ENCODE assay signal across 18 mouse cellular contexts in the genomic region with DNA sequence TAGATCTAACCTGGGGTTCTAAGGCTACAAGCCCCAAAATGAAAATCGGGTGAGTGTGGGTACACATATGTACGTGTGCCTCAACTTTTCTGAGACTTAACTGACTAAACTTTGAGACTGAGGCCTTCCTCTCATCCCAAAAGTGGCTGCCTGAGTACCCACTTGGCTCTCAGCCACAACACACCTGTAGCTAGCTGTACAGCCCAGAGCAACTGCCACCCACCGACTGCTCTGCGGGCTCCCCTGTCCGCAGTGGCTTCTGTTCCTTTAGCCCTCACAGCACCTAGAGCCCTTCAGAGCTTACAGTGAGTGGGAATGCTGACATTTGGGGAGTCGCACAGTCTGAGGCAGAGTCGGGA.
DNase-seq lines count a peak whose midpoint lies in the region; ATAC-seq lines count a peak whose summit lies in the region.
"Had no signal": no experiment of that assay in that cellular context is flagged by ENCODE, and none has a peak within 500 bp of the region (broad histone marks: within the 10 kb centered on the region; RNA-seq: fewer than 3 reads in every experiment).

No protein-coding gene starts in this region.

- H3K27me3 ChIP-seq in forebrain, embryonic 11.5 days (ENCODE audit: control insufficient read depth, insufficient read depth, low read length): no peaks in the 10 kb centered on the region
- H3K27me3 ChIP-seq in hindbrain, embryonic 15.5 days: no peaks in the 10 kb centered on the region
- H3K27me3 ChIP-seq: embryonic facial prominence, embryonic 15.5 days; limb, embryonic 12.5 days; Patski had no signal

- ATAC-seq in cerebellum, adult (ENCODE audit: insufficient number of reproducible peaks, low FRiP score, low TSS enrichment): no peak
- ATAC-seq in forebrain, embryonic 11.5 days (replicated peaks; ENCODE audit: low FRiP score): no peak
- ATAC-seq in hindbrain, embryonic 15.5 days (ENCODE audit: low FRiP score, low read depth): no peak
- ATAC-seq: lung, postnatal 0 days; Patski had no signal

- no peak overlapping the region for H3K4me3 ChIP-seq in forebrain, embryonic 11.5 days (ENCODE audit: low read depth, low read length)
- no peak overlapping the region for H3K4me3 ChIP-seq in hindbrain, embryonic 15.5 days
- H3K4me3 ChIP-seq: embryonic facial prominence, embryonic 15.5 days; limb, embryonic 12.5 days had no signal

- H3K27ac ChIP-seq in forebrain, embryonic 11.5 days (ENCODE audit: low read depth, low read length): peak overlapping the region; percentile 7; the same call in 1 of the 2 replicates
- H3K27ac ChIP-seq in hindbrain, embryonic 15.5 days (replicated peaks): peak overlapping the region; percentile 81
- H3K27ac ChIP-seq: embryonic facial prominence, embryonic 15.5 days; limb, embryonic 12.5 days; liver, embryonic 14.5 days had no signal

- peak; percentile 74 for DNase-seq in cerebellum, adult 9-10 months
- peak; percentile 73 for DNase-seq in cerebellum, adult 9-11 months
- DNase-seq in forebrain, embryonic 11.5 days (ENCODE audit: low spot score): no peak
- DNase-seq in adrenal gland, postnatal 10 days: no peak
- no peak for DNase-seq in natural killer cell, adult 2 months (ENCODE audit: low spot score in 2 of 2)
- no peak for DNase-seq in urinary bladder, postnatal 36 days (ENCODE audit: low spot score in 2 of 2)
- DNase-seq: gastrocnemius, postnatal 25 days; heart, postnatal 36 days; kidney, adult 2 months; thymus, adult 2 months had no signal

- peaks cover 60% of the 10 kb centered on the region for H3K4me1 ChIP-seq in forebrain, embryonic 11.5 days (replicated peaks; ENCODE audit: control insufficient read depth, insufficient read depth, low read length)
- H3K4me1 ChIP-seq in hindbrain, embryonic 15.5 days (replicated peaks): peaks cover 93% of the 10 kb centered on the region

- H3K9me3 ChIP-seq in forebrain, embryonic 11.5 days (ENCODE audit: control insufficient read depth, low read length): no peaks in the 10 kb centered on the region
- H3K9me3 ChIP-seq in hindbrain, embryonic 15.5 days: no peaks in the 10 kb centered on the region
- H3K9me3 ChIP-seq: embryonic facial prominence, embryonic 15.5 days; limb, embryonic 12.5 days had no signal

- no peak overlapping the region for H3K4me2 ChIP-seq in forebrain, embryonic 11.5 days (ENCODE audit: low read depth, low read length, severe bottlenecking)
- no peak overlapping the region for H3K4me2 ChIP-seq in hindbrain, embryonic 15.5 days
- H3K4me2 ChIP-seq: embryonic facial prominence, embryonic 15.5 days; heart, embryonic 11.5 days; limb, embryonic 12.5 days had no signal

- 73% methylated on average over 7 of the region's 7 CpGs for WGBS in forebrain, embryonic 11.5 days
- WGBS in hindbrain, embryonic 15.5 days: 77% methylated on average over 7 of the region's 7 CpGs

- no peaks in the 10 kb centered on the region for H3K36me3 ChIP-seq in forebrain, embryonic 11.5 days (ENCODE audit: control insufficient read depth, insufficient read depth, low read length)
- H3K36me3 ChIP-seq in hindbrain, embryonic 15.5 days: no peaks in the 10 kb centered on the region
- H3K36me3 ChIP-seq: embryonic facial prominence, embryonic 15.5 days; limb, embryonic 12.5 days had no signal

- H3K9ac ChIP-seq in forebrain, embryonic 11.5 days (ENCODE audit: low read length): peak overlapping the region; percentile 21; the same call in 1 of the 2 replicates
- no peak overlapping the region for H3K9ac ChIP-seq in hindbrain, embryonic 15.5 days
- H3K9ac ChIP-seq: embryonic facial prominence, embryonic 15.5 days; limb, embryonic 12.5 days; liver, embryonic 14.5 days had no signal

Comparison
In these comparisons a context has a peak if more than half of its experiments do, and no peak if none do; other contexts are left out.
1. DNase-seq: peak in cerebellum, adult 9-10 months (single experiment) and cerebellum, adult 9-11 months (single experiment); none in forebrain, embryonic 11.5 days (single experiment), adrenal gland, postnatal 10 days (single experiment), natural killer cell, adult 2 months (0 of 2) and urinary bladder, postnatal 36 days (0 of 2).